Mouse (Mus musculus) lung, adult 18-20 months (tissue): ENCODE results near the gene Mturn.

ENCODE experiments used
- DNase-seq, 2 experiments: peaks; one replicate each; pipeline ENCODE4 v3.0.0; 2022; ENCODE audit warnings: mixed read lengths in 2 of 2

Mturn gene

DNA sequence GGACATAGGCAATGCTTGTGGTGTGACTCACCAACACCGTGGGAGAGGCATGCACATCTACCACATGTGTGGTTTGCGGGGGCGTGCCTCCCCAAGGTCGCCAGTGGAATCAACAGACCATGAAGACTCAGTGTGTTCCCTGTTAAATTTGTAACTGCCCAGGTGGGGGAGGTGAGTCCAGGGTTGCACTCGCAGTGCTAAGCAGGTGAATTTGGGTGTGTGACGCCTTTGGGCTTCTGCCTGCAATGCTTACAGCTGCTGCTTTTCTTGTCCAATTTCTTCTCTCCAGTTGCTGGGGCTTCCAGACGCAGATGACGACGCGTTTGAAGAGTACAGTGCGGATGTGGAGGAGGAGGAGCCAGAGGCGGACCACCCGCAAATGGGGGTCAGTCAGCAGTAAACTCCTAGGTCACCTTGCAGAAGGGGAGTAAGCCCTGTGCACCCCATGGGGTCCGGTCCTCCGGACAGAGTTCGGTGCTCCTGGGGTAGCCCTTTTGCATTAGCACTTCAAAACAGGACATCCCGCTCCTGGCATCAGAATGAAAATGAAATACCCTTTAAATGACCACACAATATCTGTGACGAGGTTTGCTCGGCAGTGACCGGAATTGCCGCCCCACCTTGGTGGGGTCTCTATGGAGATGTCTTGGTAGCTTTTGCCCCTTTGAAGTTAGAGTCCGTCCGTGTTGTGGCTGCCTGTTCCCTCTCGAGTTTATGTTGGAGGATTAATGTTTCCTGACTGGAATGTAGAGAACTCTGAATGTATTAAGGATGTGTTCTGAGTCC lies 17.5 kb downstream of the Mturn start:
- peak in 1 of 2 experiments; percentile 24 for DNase-seq

DNA sequence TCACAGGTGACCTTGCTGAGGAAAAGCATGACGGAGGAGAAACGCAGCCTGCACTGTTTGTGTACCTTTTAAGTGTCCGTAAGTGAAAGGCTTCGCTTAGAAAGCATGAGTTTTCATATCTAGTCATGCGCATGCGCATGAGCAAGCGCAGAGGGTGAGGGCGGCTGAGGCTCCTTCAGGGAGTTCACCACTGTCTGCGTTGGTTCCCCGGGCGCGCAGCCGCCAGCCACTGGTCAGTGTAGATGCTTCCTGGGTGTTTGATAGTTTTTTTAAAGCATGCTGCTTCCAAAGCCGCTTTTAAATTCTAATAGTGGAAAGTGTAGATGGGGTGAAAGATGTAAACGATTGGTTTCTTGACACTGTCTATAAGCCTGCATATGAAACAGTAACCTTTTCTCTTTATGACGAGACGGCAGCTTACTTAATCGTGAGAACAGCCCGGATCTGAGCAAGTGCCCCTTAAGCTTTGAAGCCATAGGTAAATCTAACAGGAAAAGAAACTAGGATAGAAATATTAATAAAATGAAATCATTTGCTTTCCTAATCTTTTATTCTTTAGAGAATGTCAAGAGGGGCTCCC lies 18.1 kb downstream of the Mturn start:
- peak; percentile 84 to 85 for DNase-seq

DNA sequence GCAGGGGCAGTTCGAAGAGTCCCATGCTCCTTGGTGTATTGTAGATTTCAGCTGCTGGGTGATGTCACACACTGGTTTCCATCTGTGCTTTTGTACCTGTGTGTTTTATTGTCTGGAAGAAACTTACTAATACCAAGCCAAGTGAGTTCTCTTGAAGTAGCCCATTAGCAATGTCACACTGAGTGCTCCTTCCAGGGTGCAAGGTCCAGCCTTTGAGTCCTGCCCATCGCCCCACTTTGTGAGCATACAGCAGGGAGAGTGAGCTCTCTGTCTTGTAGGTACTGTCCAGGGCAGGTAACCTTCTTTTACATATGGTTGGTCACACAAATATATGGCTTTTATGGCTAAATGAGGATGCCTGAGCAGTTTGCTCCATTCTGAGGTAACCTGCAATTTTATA lies 19.1 kb downstream of the Mturn start:
- no peak for DNase-seq

DNA sequence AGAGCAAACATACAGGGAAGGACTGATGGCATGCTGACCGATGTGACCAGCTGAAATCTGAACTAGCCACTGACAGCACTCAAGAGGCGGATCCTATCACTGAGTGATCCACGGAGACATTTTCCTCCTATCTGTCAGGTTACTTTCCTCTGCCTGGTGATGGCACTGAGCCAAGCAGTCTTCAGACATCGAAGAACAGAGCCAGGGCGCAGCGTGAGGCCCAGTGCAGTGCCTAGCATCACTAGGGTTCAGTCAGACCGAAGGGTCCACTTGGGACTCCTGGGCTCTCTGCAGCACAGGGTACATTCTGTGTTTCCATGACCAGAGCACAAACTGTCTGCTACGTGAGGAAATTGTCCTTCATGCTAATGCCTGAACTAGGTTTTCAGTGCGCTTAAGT lies 20.5 kb downstream of the Mturn start:
- no peak for DNase-seq

DNA sequence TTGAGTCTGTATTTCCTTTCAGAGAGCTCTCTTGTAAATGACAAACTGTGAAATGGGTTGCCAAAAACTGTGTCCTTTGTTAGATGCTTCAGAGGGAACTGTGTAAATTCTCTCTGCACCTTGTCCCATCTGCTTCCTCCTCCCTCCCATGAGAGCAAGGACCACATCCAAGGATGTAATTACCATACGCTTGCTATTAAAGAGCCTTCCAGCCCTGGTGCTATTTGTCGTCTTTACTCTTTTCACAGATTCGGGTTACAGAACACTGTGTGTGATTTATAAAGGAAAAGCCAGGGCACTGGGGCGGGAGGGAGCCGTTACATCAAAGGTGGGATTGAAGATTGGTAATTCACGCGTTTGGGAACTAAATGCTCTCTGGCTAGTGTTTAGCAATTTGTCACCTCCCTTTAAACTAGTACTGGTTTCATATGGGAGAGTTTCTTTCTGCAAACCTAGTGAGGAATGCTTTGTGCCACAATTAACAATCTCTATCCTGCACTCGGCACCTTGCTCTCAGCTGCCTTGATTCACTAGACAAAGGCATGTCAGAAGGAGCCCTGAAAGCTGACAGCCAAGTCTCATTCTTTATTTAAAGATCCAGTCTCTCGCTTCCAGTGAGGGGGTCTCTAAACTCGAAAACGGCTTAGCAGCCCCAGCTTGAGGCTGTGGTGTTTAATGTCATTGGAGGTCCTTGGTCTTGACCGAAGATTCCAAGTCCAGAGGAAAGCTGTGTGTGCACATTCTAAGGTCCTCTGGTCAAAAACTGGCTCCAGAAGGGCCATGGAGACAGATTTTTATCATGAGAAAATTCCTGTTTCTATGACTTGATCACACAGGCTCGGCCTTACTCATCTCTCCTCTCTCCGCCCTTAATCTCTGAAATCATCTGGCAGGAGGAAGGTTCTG lies 22.5 kb downstream of the Mturn start:
- DNase-seq, result no peak

DNA sequence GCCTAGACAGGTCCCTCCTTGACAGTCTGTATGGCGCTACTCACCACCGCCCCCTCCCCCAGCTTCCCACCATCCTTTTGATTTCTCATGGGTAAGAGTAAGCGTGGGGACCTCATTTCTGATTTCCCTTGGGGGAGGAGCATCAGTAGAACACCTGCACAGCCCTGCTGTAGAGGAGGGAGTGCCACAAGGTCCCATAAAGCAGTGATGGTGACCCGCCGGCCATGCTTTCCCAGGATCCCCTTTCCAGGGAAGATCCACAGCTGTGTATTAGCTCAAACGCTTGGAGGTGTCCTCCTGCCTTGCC lies 23.1 kb downstream of the Mturn start:
- no peak for DNase-seq

DNA sequence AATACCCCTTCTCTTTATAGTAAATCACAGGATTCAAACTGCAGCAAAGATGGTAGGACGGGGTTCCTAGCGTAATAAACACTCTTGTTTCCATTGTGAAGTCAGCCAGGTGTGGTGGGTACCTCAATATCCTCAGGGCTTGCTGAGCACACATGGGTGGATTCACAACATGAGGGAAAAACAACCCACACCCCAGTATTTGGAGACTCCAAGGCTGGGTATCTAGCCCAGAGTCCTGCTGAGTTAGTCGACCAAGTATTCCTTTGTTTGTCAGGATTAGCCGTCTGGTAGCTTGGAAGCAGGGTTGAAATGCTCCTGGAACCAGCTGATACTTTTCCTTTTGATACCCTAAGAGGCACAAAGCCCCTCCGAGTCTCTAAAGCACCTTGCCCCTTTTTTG lies 23.4 kb downstream of the Mturn start:
- DNase-seq, result no peak

DNA sequence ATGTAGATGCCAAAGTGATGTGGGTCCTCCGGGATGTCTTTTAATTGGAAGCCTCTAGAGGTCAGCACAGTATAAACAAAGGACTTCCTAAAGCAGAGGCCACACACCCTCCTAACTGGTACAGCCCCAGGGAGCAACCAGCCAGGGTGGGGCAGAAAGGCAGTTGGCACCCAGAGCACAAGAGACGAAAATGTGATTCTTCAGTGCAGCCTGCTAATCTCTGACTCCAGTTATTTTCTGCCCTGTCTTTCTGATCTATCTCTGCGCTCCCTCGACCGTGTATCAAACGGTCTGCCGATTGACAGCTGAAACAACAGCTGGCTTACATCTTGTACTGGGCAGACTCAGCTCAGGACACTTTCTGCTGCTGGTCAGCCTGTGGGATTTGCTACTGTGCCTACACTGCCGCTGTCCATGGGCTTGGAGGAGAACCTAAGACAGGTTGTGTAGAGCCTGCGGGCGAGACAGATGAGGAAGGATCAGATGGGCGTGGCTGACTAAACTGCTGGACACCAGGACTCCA lies 24.0 kb downstream of the Mturn start:
- DNase-seq, result peak; percentile 36 to 63

DNA sequence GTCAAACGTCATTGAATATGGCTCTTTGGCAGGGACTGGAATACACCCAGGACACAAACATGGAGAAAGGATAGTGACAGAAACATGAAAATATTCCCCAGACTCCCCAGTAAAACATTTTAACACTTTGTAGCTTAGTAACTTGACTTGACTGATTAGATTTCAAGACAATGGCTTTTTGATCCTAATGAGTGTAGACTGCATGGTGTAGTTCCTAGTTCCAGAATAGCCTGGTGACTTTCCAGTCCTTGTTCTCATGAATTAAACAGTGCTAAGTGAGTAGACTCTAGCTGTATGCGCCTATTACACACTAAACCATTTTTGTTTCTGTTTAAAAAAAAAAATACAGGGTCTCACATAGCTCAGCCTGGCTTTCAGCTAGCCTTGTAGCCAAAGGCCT lies 24.7 kb downstream of the Mturn start:
- DNase-seq, result no peak

DNA sequence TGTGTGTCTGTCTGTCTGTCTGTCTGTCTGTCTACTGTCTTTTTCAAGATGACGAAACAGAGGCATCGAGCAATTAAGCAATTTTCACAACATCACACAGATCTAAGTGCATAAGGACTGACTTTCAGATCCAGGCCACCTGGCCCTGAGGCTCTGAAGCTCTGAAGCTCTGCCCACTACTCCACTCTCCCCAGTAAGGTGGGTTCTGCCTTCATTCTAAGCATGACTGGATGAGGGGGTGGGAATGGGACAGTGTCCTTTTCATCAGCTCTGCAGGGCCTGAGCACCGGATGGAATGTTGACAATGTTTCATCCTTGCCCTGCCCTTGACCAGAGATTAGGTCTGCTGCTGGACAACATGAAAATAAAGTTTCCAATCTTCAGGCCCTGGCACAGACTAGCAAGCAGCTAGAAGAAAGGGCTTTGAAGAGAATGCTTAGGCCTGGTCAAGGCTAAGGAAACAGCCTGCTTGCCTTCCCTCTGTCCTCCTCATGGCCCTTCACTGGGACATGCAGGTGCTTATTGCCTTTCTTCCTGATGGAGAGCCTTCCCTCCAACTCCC lies 25.3 kb downstream of the Mturn start:
- no peak for DNase-seq

DNA sequence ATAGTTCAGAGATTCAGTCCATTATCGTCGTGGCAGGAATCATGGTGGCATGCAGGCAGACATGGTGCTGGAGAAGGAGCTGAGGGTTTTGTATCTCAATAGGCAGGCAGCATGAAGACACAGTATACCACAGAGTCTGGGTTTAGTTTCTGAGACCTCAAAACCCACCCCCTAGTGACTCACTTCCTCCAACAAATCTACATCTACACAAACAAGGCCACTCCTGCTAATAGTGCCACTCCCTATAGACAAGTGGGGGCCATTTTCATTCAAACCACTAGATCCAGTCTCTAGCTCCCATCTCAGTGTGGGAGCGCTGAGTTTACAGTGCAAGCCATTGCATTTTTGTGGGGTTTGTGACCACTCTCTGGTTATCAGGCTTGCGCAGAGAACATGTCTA lies 27.2 kb downstream of the Mturn start:
- DNase-seq, result no peak

DNA sequence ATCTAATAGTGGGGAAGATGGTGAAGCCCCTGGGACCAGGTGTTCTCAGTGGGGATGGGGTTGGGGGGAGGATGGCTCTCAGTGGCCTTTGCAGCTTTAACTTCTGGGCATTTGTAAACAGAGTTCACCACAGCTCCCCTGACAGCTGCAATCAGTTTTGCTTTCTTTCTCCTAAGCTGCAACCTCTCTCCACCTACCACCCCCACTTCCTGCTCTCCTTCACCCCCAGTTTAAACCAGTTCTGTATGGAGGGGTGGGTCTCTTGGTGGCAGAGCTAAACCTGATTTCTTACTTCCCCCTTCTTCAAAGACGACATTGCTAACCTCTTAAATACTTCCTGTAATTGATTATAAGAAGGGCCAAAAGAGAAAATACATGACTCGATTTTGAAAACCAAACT lies 34.3 kb downstream of the Mturn start:
- no peak for DNase-seq

DNA sequence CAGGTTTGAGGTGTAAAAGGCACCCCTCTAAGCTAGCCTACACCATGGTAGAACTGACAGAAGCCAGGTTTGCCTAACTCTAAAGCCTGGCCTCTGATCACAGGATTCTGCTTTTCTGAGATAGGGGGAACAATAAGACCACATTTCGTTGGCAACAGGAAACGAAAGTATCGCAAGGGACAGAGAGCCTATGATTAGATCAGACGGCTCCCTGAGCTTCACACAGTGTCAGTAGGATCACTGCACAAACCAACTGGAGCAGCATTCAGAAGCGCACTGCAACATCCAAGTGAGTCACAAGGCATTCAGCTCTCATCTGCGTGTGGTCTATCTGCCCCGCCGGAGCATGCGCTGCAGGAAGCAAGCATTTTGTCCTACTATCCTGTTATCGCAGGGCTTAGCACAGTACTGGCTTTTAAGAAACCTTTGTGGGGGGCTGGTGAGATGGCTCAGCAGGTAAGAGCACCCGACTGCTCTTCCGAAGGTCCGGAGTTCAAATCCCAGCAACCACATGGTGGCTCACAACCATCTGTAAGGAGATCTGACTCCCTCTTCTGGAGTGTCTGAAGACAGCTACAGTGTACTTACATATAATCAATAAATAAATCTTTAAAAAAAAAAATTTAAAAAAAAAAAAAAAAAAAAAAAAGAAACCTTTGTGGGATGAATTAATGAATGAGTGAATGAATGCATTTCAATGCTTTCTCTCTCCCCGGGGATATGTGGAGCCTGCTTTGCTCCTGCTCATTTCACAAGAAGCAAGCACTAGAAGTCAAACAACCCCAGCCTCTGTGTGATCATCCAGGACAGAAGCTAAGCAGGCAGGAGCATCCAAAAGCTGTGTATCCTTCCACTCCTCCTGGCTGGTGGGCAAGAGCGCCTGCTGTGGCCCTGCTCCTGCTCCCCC lies 37.6 kb downstream of the Mturn start:
- no peak for DNase-seq

DNA sequence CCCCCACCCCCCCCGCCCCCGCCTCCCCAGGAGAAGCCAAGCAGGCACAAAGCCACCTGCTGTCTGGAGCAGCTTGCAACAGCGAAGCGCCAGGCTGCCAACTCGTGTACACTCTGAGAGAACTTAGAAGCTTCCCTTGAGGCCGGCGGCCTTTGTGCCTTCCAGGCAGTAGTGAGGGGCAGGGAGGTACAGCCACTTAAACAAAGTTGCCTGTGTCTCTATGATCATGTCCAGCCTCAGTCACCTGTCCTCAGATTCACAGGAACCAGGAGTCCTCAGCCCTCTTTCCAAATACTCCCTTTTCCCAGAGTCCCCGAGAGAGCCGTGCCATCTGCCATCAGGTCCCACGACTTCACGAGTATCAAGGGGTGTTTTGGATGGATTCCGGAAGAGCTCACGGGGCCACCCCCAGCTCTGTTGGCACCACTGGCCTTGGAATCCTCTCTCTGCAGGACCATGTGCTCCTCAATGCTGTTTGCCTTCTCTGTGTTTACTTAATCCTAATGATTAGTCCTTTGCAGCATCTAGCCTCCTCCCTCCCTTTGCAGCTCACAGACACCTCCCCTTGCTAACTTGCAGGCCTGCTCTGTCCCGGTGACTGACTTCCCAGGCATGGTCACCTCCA lies 38.4 kb downstream of the Mturn start:
- DNase-seq, result no peak

DNA sequence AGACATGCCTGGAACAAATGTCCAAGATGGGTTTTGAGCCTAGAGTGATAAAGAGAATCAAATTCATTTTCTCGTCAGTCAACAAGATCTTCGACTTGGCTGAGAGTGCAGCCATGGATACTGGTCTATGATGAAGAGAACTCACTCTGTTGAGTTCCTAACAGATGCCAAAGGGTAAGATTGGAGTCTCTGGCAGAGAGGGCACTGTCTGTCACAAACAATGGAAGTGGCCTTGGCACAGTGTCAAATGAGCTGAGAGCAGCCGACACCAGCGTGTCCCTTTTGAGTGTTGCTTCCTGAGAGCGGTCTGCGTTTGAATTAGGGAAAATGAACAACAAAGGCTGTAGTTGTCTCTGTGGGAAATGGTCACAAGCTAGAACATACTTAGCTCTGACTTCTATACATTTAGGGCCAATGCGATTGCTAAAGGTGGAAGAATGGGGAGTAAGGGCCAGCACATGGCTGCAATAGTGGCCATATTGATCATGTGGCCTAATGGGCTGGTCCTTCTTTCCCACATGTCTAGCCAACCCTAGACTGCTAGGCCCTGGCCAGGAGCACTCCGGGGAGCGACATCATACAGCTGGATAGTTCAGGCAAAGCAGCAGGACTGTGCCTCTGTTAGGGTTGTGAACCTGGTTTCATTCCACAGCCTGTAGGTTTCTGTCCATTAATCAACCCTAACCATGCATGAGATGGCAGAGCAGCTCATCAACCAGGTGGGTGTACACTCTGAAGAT lies 39.3 kb downstream of the Mturn start:
- DNase-seq, result peak; percentile 19 to 27

DNA sequence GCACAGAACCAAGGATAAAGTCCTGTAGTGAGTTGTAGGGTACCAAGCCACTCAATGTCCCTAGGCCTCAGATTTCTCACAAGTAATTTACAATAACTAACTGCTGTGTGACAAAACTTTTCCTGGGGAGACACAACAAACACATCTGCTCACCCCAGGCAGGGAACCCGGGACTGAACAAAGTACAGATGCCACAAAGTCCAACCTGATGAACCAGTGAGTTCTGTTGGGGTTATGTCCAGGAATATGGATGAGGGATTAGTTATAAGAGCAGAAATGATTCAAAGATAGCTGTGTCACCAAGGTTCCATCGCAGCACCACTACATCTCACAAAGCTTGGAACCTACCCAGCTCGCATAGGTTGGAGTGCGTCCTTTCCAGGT lies 39.8 kb downstream of the Mturn start:
- no peak for DNase-seq

DNA sequence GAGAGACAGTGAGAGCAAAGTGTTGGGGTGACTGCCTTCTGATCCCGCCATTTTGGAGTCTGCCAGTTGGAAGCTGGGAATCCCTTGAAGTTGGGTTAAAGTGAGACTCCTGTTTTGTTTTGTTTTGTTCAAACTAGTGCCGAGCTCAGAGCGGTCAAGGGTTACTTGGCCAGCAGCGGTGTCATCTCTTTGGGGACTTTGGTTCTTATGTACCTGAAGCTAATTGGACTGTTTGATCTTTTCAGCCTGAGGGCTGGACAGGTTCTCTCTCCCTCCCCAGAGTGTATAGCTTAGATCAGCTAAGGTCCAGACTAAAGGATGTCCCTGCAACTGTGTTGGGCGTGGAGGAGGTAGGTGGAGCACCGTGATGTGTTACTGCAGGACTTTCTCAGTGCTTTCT lies 44.9 kb downstream of the Mturn start:
- no peak for DNase-seq

DNA sequence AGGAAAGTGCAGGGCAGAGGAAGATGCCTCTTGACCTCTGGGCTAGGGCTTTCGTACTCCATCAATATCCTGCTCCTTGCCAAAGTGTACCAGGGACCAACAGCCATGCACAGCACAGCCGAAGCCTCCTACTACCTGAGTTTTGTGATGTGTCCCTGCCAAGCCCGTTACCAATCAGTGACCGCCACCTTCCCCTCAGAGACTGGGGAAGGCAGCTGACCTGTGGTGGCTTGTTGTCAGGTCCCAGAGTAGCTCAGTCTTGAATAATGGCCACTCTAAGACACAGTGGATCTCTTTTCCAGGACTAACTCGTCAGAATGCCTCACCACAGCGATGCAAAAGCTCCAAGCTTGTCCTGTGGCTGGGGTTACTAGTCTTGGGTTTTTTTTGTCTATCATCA lies 45.4 kb downstream of the Mturn start:
- DNase-seq, result no peak

DNA sequence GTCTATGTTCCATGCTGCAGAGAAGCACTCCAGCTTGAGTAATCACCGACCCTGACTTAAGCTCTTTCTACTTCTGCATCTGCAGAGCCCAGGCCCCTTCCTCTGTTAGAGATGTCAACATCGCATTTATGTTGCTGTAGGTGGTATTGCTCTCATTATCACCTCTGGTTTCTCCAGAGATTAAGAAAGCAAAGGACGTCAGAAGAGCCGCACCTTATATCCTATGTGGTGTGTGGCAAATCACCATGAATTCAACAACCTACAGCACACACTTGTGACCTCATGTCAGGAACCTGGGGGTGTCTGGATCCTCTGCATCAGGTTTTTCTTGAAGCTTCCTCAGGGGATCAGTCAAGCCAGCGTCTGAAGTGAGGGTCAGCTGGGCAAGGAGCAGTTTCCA lies 46.0 kb downstream of the Mturn start:
- DNase-seq, result no peak

DNA sequence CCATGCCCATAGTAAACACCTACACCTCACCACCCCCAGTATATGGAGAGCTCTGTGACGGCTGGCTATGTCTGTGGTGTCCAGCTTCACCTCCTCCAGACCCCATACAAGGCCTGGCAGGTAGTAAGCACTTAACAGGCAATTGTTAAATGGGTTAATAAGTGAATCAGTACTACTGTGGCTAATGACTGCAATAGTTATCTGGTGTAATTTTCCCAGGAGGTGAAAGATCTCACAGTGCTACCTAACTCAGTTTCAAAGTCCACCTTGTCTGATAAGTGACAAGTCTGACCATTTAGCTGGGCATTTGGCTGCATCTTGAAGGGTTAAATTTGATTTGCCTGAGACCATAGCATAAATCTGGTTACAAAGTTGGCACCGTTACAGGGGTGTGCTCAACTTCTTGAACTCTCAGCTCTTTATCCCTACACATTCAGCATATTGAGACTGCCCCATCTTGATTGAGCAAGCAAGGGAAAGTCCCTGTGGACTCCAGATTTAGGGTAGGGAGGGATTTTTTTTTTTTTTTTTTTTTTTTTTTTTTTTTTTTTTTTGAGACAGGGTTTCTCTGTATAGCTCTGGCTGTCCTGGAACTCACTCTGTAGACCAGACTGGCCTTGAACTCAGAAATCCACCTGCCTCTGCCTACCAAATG lies 48.2 kb downstream of the Mturn start:
- DNase-seq, result no peak

DNA sequence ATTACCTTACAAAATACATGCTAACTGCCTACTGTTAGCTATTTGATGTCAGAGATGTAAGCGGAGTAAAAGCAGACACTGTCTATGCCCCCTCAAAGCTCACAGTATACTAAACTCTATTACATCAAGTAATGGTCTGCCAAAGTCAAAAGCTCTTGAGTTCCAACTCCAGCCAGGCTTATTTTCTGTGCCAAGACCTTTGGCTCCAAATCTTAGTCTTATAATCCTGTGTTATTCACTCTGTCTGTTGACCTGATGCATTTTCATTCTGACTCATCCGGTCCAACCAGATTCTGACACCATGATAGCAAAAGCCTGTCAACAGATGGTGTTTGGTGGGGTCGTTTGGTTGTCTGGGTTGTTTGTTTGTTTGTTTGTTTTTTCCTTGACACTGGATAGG lies 50.3 kb downstream of the Mturn start:
- no peak for DNase-seq
